Mouse (Mus musculus) G1E (cell line): ENCODE results near the gene Patj.

Experiments
- CTCF ChIP-seq: IDR thresholded peaks from 2 replicates; pipeline ENCODE4 v1.5.1; 2012; ENCODE audit warnings: low read depth, low read length, inconsistent platforms, mixed read lengths
- GATA1 ChIP-seq: IDR thresholded peaks from 2 replicates; pipeline ENCODE4 v1.6.1; 2012; ENCODE audit warnings: borderline replicate concordance, low read length, inconsistent platforms, mixed read lengths
- TAL1 ChIP-seq: conservative IDR thresholded peaks from 2 replicates; pipeline ENCODE4 v1.6.1; 2012; ENCODE audit warnings: low read depth, low read length, inconsistent platforms, mixed read lengths

- TF ChIP-seq CTCF (no peak), GATA1 (no peak), TAL1 (no peak)
These were observed 105.3 kb downstream of the Patj start for GRCm38 (mm10) chr4:98500875-98501274.
